Mouse (Mus musculus): ENCODE results near the gene Rbm47.

Gene Rbm47

DNA sequence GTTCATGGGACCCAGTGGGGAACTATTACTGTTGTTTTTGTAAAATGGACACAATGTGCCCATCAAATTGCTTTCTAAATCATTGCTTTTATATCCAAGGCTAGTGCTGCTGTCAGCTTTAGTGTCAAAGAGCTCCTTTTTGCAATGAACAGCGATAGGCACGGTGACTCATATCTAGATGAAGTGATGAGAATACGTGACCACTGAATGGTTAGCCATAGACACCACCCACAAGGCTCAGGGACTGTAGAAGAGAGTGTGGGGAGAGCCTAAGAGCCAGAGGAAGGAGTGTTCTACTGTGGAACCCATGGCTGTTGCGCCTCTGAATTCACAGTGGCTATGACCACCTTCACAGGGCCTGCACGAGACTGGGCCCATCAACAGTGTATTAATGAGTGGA, 186.5 kb downstream of the Rbm47 start:
- DNase-seq (ENCODE audit: extremely low read depth, low read depth, low spot score): no peak

DNA sequence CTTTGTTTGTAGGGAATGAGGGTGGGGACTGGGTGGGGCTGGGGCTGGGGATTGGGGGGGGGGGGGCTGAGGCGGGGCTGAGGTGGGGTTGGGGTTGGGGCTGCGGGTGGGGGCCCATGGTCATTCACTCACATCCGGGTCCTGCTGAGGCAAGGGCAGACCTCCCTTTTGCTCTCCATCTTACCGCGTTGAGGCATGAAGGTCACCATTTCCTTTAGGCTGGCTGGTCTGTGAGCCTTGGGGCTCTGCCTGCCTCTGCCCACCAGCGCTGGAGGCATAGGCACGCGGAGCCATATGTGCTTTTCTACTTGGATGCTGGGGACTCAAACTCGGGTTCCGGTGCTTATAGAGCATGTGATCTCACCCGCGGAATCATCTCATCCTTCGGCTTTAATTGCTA, 197.2 kb downstream of the Rbm47 start:
- no peak for DNase-seq (ENCODE audit: extremely low read depth, low read depth, low spot score)

DNA sequence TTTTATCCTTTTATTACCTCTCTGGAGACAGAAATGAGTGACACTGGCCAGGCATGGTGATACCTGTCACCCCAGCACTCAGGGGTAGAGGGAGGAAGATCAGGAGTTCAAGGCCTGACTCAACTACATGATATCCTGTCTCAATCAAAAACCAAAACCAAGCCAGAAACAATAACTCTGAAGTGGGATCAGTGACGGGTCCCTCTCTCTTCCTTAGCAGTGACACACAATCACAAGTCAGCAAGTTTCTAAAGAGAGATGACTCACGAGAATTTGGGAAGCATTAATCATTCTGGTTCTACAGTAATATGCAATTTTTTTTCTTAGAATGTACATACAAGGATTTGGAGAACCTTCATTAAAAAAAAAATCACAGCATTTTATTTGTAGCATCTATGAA, 199.7 kb downstream of the Rbm47 start:
- no peak for DNase-seq (ENCODE audit: extremely low read depth, low read depth, low spot score)

DNA sequence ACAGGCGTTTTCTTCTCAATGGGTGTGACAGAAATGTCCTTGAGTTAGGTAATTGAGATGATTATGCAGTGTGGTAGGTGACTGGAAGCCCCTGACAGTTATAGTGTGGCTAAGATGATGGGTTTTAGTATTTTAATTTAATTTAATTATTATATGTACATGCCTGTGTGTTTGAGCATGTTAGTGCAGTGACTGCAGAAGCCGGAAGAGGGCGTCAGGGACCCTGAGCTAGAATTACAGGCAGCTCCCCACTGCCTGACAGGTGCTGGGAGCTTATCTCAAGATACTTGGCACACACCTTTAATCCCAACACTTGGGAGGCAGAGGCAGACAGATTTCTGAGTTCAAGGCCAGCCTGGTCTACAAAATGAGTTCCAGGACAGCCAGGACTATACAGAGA, 204.9 kb downstream of the Rbm47 start:
- DNase-seq (ENCODE audit: extremely low read depth, low read depth, low spot score): no peak

GRCm38 (mm10) chr5:65967091-65967490, 205.8 kb downstream of the Rbm47 start:
- no peak for DNase-seq (ENCODE audit: extremely low read depth, low read depth, low spot score)

Measured in fat pad, adult 2 months (tissue).